Mouse (Mus musculus): Measurements from ENCODE around the gene Msln. TPM values are rescaled to one million over a fixed set of nuclear protein-coding genes. Genes with fewer than 3 reads are reported as not detected.

Gene Msln
- polyA plus RNA-seq, 1 experiment from 2014 or later: 32.4 TPM

Small RNA genes within 50 kb of the gene (microRNA-seq; reads per million reads assigned to microRNA genes)
- gene Gm25083 (not detected), gene Mir6966 (not detected)

Other genes with a start within 250 kb of the Msln start
- 0.53 and 1.5 TPM in 2 replicates for gene Sox8, start 183.7 kb downstream of the Msln start, polyA plus RNA-seq (2015; fragmentation: Nextera tagmentation; extraction: Ambion mirVana)
- gene Lmf1, start 175.3 kb downstream of the Msln start, polyA plus RNA-seq (2015; fragmentation: Nextera tagmentation; extraction: Ambion mirVana): 30.2 and 35.7 TPM in 2 replicates
- 3.2 and 3.4 TPM in 2 replicates for gene Gng13, start 37.2 kb downstream of the Msln start, polyA plus RNA-seq (2015; fragmentation: Nextera tagmentation; extraction: Ambion mirVana)
- 18.8 and 20.4 TPM in 2 replicates for gene Chtf18, start 27.0 kb downstream of the Msln start, polyA plus RNA-seq (2015; fragmentation: Nextera tagmentation; extraction: Ambion mirVana)
- 13.3 and 13.7 TPM in 2 replicates for gene Rpusd1, start 26.7 kb downstream of the Msln start, polyA plus RNA-seq (2015; fragmentation: Nextera tagmentation; extraction: Ambion mirVana)
- not detected in 2 replicates for gene Mslnl, start 18.3 kb downstream of the Msln start, polyA plus RNA-seq (2015; fragmentation: Nextera tagmentation; extraction: Ambion mirVana)
- 27.1 and 30.6 TPM in 2 replicates for gene Narfl, start 19.4 kb upstream of the Msln start, polyA plus RNA-seq (2015; fragmentation: Nextera tagmentation; extraction: Ambion mirVana)
- gene Haghl, start 31.3 kb upstream of the Msln start, polyA plus RNA-seq (2015; fragmentation: Nextera tagmentation; extraction: Ambion mirVana): 50.2 and 51.3 TPM in 2 replicates
- 0.09 and 0.17 TPM in 2 replicates for gene Ccdc78, start 32.2 kb upstream of the Msln start, polyA plus RNA-seq (2015; fragmentation: Nextera tagmentation; extraction: Ambion mirVana)
- 62.2 and 69.9 TPM in 2 replicates for gene Fam173a, start 38.5 kb upstream of the Msln start, polyA plus RNA-seq (2015; fragmentation: Nextera tagmentation; extraction: Ambion mirVana)
- gene AC134908.4, start 41.3 kb upstream of the Msln start, polyA plus RNA-seq (2015; fragmentation: Nextera tagmentation; extraction: Ambion mirVana): 0.84 TPM in 1 of 2 replicates, not detected in the other
- 28.1 and 28.9 TPM in 2 replicates for gene Metrn, start 42.8 kb upstream of the Msln start, polyA plus RNA-seq (2015; fragmentation: Nextera tagmentation; extraction: Ambion mirVana)
- 1.0 and 1.1 TPM in 2 replicates for gene Fbxl16, start 54.7 kb upstream of the Msln start, polyA plus RNA-seq (2015; fragmentation: Nextera tagmentation; extraction: Ambion mirVana)
- gene Wdr24, start 69.2 kb upstream of the Msln start, polyA plus RNA-seq (2015; fragmentation: Nextera tagmentation; extraction: Ambion mirVana): 14.2 and 15.1 TPM in 2 replicates
- 36.7 and 37.4 TPM in 2 replicates for gene Jmjd8, start 74.5 kb upstream of the Msln start, polyA plus RNA-seq (2015; fragmentation: Nextera tagmentation; extraction: Ambion mirVana)
- gene Stub1, start 79.0 kb upstream of the Msln start, polyA plus RNA-seq (2015; fragmentation: Nextera tagmentation; extraction: Ambion mirVana): 287 and 324 TPM in 2 replicates
- gene Rhbdl1, start 82.9 kb upstream of the Msln start, polyA plus RNA-seq (2015; fragmentation: Nextera tagmentation; extraction: Ambion mirVana): 0.45 and 0.98 TPM in 2 replicates
- 2.3 and 2.4 TPM in 2 replicates for gene Gm20683, start 87.4 kb upstream of the Msln start, polyA plus RNA-seq (2015; fragmentation: Nextera tagmentation; extraction: Ambion mirVana)
- gene Rhot2, start 90.5 kb upstream of the Msln start, polyA plus RNA-seq (2015; fragmentation: Nextera tagmentation; extraction: Ambion mirVana): 18.3 and 22.1 TPM in 2 replicates
- gene Wdr90, start 107.1 kb upstream of the Msln start, polyA plus RNA-seq (2015; fragmentation: Nextera tagmentation; extraction: Ambion mirVana): 12.3 and 15.1 TPM in 2 replicates
- 159 and 173 TPM in 2 replicates for gene Mcrip2, start 114.4 kb upstream of the Msln start, polyA plus RNA-seq (2015; fragmentation: Nextera tagmentation; extraction: Ambion mirVana)
- gene Mettl26, start 120.7 kb upstream of the Msln start, polyA plus RNA-seq (2015; fragmentation: Nextera tagmentation; extraction: Ambion mirVana): 35.7 and 43.2 TPM in 2 replicates
- gene Wfikkn1, start 126.5 kb upstream of the Msln start, polyA plus RNA-seq (2015; fragmentation: Nextera tagmentation; extraction: Ambion mirVana): 0.23 and 0.38 TPM in 2 replicates
- gene Rab40c, start 165.3 kb upstream of the Msln start, polyA plus RNA-seq (2015; fragmentation: Nextera tagmentation; extraction: Ambion mirVana): 16.1 and 16.4 TPM in 2 replicates
- 60.4 and 62.1 TPM in 2 replicates for gene Pigq, start 190.6 kb upstream of the Msln start, polyA plus RNA-seq (2015; fragmentation: Nextera tagmentation; extraction: Ambion mirVana)
- gene Nhlrc4, start 190.6 kb upstream of the Msln start, polyA plus RNA-seq (2015; fragmentation: Nextera tagmentation; extraction: Ambion mirVana): 0.06 TPM in 1 of 2 replicates, not detected in the other
- 0.13 and 0.15 TPM in 2 replicates for gene A930017K11Rik, start 198.2 kb upstream of the Msln start, polyA plus RNA-seq (2015; fragmentation: Nextera tagmentation; extraction: Ambion mirVana)
- gene Capn15, start 231.4 kb upstream of the Msln start, polyA plus RNA-seq (2015; fragmentation: Nextera tagmentation; extraction: Ambion mirVana): 9.3 and 10.6 TPM in 2 replicates